Mouse (Mus musculus) kidney, adult 2 months (tissue): ENCODE measurements at regions not wholly inside any gene's neighbourhood (a gene's known extent, or its start where the extent isn't known, plus 50 kb on each side); places are given as distances from the start of the nearest gene placed in this dataset.

Source experiments
- CTCF ChIP-seq: fragments of 200-500 bp; conservative IDR thresholded peaks from 2 replicates; pipeline ENCODE4 v1.5.1; 2011; ENCODE audit warnings: low read depth, mild to moderate bottlenecking, control low read depth, low read length, moderate library complexity, mixed read lengths; ENCODE audit not compliant: insufficient read depth, insufficient read length
- POLR2A ChIP-seq: fragments of 200-500 bp; IDR thresholded peaks from one replicate; pipeline ENCODE4 v1.6.1; 2011; ENCODE audit warnings: low read depth, low read length, control low read depth

GRCm38 (mm10) chr5:45159194-45159593 lies 290.8 kb downstream of the Qdpr start:
- no peak for TF ChIP-seq CTCF
- TF ChIP-seq POLR2A = no peak
